Mouse (Mus musculus) midbrain, postnatal 0 days (tissue): ENCODE measurements around the gene Rapgef3. TPM values are rescaled to one million over a fixed set of nuclear protein-coding genes. Genes with fewer than 3 reads are reported as not detected.
A peak's percentile ranks its signal among the peaks of the same experiment; 100 is the strongest.

Experiments
- ATAC-seq: fragments of 200-750 bp; cut with Nextera tagmentation; 2 replicates; pipeline ENCODE4 v1.8.0; 2017; ENCODE audit warnings: moderate number of reproducible peaks, mild to moderate bottlenecking, moderate TSS enrichment, moderate library complexity; ENCODE audit not compliant: low FRiP score
- DNase-seq: peaks from one replicate; pipeline ENCODE4 v3.0.0-alpha.2; 2015; ENCODE audit warnings: low spot score
- H3K27ac ChIP-seq: fragments of 300-500 bp; sonication (generic); 2 replicates; pipeline ENCODE4 v1.5.1; 2014; ENCODE audit warnings: low read depth, mild to moderate bottlenecking, low read length, mixed read lengths
- H3K27me3 ChIP-seq: fragments of 300-500 bp; sonication (generic); 2 replicates; pipeline ENCODE4 v1.6.1; 2014; ENCODE audit warnings: low read length, control low read depth, mixed read lengths; ENCODE audit not compliant: insufficient read depth
- H3K36me3 ChIP-seq: fragments of 300-500 bp; sonication (generic); 2 replicates; pipeline ENCODE4 v1.6.1; 2014; ENCODE audit warnings: low read length, control low read depth, mixed read lengths; ENCODE audit not compliant: insufficient read depth
- H3K4me1 ChIP-seq: fragments of 300-500 bp; sonication (generic); 2 replicates; pipeline ENCODE4 v1.6.1; 2014; ENCODE audit warnings: mild to moderate bottlenecking, control low read depth, antibody characterized with exemption, low read length, mixed read lengths; ENCODE audit not compliant: insufficient read depth
- H3K4me2 ChIP-seq: fragments of 300-500 bp; sonication (generic); 2 replicates; pipeline ENCODE4 v1.6.1; 2014; ENCODE audit warnings: low read depth, mild to moderate bottlenecking, low read length, mixed read lengths; ENCODE audit not compliant: poor library complexity, severe bottlenecking
- H3K4me3 ChIP-seq: fragments of 300-500 bp; sonication (generic); 2 replicates; pipeline ENCODE4 v1.5.1; 2014; ENCODE audit warnings: low read depth, mild to moderate bottlenecking, low read length, moderate library complexity
- H3K9ac ChIP-seq: fragments of 300-500 bp; sonication (generic); replicated peaks from 2 replicates; pipeline ENCODE4 v1.6.1; 2014; ENCODE audit warnings: mild to moderate bottlenecking, low read length, moderate library complexity, mixed read lengths; ENCODE audit not compliant: poor library complexity, severe bottlenecking
- H3K9me3 ChIP-seq: fragments of 300-500 bp; sonication (generic); 2 replicates; pipeline ENCODE4 v1.6.1; 2016; ENCODE audit warnings: low read length, control low read depth
- CTCF ChIP-seq: IDR thresholded peaks from 2 replicates; pipeline ENCODE4 v1.5.1; 2016; ENCODE audit warnings: antibody characterized with exemption, mild to moderate bottlenecking
- WGBS: fragments of 180-500 bp; shearing (Covaris S2); extraction: QIAGEN DNeasy Blood & Tissue Kit; methylation state at CpG from one replicate; pipeline ENCODE4 v1.1.7; 2014; 5-methylcytosine and 5-hydroxymethylcytosine counted together
- polyA plus RNA-seq: library from polyadenylated mRNA; unstranded; fragments of >200 nt; fragmentation: Nextera tagmentation; extraction: Ambion mirVana; gene quantifications from 2 replicates; pipeline ENCODE4 v1.2.1, GENCODE M21; 2015
- total RNA-seq: library from RNA; depleted of rRNA; stranded (reverse); fragments of >200 nt; gene quantifications from 2 replicates; pipeline ENCODE4 v1.2.3, GENCODE M21; 2014

Gene Rapgef3
- total and polyA plus RNA-seq, 2 experiments from 2014 or later, result 16.5 to 34.9 TPM

DNA sequence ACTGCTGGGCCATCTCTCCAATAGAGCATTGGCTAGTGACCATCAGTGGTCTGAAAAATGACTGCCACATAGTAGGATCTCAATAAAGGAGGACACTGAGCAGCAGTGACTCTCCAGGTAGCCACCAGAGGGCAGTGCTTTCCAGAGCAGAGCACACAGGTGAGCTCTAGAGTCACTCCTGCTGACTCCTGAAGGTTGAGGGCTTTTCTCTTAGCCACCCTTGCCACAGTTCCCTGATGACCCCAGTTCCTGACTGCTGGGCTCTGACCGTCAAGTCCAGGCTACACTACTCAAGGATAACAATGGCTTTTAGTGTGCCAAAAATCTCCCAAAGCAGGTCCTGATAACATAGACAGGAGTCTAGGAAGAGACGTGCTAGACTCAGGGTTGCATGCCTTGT, 16.1 kb downstream of the Rapgef3 start:
- Histone ChIP-seq H3K4me3 (no peak overlapping the region), H3K4me1 (no peaks in the 10 kb centered on the region), H3K27ac (no peak overlapping the region), H3K4me2 (no peak overlapping the region), H3K9ac (no peak overlapping the region), H3K9me3 (no peaks in the 10 kb centered on the region), H3K36me3 (peaks cover 26% of the 10 kb centered on the region), H3K27me3 (no peaks in the 10 kb centered on the region)
- DNase-seq (no peak), ATAC-seq (no peak)
- 82% methylated on average over 2 of the region's 2 CpGs for WGBS
- peak; percentile 49 for TF ChIP-seq CTCF

GRCm38 (mm10) chr15:97750697-97751096, 17.1 kb downstream of the Rapgef3 start:
- 24% methylated on average over 12 of the region's 12 CpGs for WGBS
- no peak overlapping the region for H3K4me2 ChIP-seq
- peak; percentile 76 for ATAC-seq

GRCm38 (mm10) chr15:97749841-97750240, 17.9 kb downstream of the Rapgef3 start:
- Histone ChIP-seq H3K36me3 (peaks cover 28% of the 10 kb centered on the region), H3K27ac (no peak overlapping the region), H3K4me2 (no peak overlapping the region), H3K9me3 (no peaks in the 10 kb centered on the region), H3K9ac (no peak overlapping the region), H3K4me1 (no peaks in the 10 kb centered on the region), H3K27me3 (0 out of 2 replicates have a peak, but pooled peaks cover 4% of the 10 kb centered on the region), H3K4me3 (no peak overlapping the region)
- no peak for TF ChIP-seq CTCF
- WGBS, result 92% methylated on average over 13 of the region's 13 CpGs
- ATAC-seq (no peak), DNase-seq (no peak)

More at GRCm38 (mm10) chr15:97750697-97751096, 17.1 kb downstream of the Rapgef3 start:
- Histone ChIP-seq H3K4me1 (no peaks in the 10 kb centered on the region), H3K4me3 (no peak overlapping the region), H3K36me3 (peaks cover 23% of the 10 kb centered on the region), H3K27ac (peak overlapping the region; percentile 7; the same call in 1 of the 2 replicates), H3K27me3 (0 out of 2 replicates have a peak, but pooled peaks cover 4% of the 10 kb centered on the region), H3K9me3 (no peaks in the 10 kb centered on the region), H3K9ac (no peak overlapping the region)
- TF ChIP-seq CTCF, result no peak
- DNase-seq, result peak; percentile 93

DNA sequence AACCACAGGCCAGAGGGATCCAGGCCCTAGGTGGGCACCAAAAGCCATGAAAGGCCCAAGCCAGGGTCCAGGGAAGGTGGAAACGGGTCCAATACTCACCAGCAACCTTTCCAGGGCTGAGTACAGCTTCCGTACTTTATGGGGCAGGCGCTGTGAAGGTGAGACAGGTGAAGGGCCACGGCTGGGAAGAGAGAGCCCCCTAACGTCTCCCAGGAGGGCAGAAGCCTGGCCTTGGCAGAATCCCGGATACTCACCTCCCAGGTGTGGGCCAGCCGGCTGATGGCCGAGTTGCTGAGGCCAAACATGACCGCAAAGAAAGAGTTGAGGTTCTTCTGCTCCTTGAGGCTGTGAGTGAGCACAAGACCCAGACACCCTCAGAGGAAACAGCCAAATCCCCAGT, 18.4 kb downstream of the Rapgef3 start:
- Histone ChIP-seq H3K4me3 (no peak overlapping the region), H3K27ac (no peak overlapping the region), H3K4me2 (no peak overlapping the region), H3K27me3 (0 out of 2 replicates have a peak, but pooled peaks cover 4% of the 10 kb centered on the region), H3K9ac (no peak overlapping the region), H3K4me1 (no peaks in the 10 kb centered on the region), H3K36me3 (peaks cover 28% of the 10 kb centered on the region), H3K9me3 (no peaks in the 10 kb centered on the region)
- no peak for TF ChIP-seq CTCF
- ATAC-seq, result no peak
- DNase-seq, result no peak
- 91% methylated on average over 9 of the region's 9 CpGs for WGBS

DNA sequence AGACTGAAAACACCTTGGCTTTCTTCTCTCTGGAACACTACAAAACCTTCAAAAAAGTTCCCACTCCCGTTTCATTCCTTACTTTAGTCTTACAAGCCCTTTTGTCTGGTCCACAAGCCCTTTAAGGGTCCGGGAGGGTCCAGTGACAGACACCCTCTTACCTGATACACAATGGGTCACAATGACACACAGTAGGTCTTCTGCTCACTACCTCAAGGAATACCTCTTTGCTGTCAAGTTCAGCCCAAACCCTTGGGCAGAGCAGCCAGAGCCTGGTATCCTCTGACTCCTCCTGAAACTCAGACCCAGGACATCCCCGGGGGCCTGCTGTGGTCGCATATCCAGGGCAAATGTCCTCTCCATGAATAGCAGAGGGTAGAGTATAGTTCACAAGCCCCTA, 18.8 kb downstream of the Rapgef3 start:
- DNase-seq (no peak), ATAC-seq (no peak)
- H3K4me1 ChIP-seq, result no peaks in the 10 kb centered on the region
- H3K9me3 ChIP-seq, result no peaks in the 10 kb centered on the region
- peaks cover 28% of the 10 kb centered on the region for H3K36me3 ChIP-seq
- no peak overlapping the region for H3K9ac ChIP-seq
- no peak for TF ChIP-seq CTCF
- no peak overlapping the region for H3K27ac ChIP-seq
- no peak overlapping the region for H3K4me3 ChIP-seq
- H3K4me2 ChIP-seq, result no peak overlapping the region
- 84% methylated on average over 4 of the region's 4 CpGs for WGBS
- 0 out of 2 replicates have a peak, but pooled peaks cover 4% of the 10 kb centered on the region for H3K27me3 ChIP-seq

DNA sequence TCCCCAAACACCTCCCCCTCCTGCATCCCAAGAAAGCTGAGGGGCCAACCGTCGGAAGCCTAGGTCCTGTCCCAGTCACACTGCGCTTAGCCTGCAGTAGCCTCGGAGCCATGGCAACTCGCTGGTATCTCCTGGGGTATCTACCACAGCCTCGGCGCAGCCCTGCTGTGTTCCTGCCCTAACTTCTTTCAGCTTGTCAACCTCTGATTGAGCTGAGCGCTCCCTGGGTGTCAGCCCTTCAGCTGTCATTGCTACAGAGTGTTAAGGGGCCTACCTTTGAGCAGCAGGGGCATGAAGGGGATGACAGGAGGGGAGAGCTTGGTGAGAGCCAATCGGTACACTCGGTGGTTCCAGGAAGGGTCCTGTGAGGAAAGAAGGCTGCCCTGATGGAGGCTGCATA, 19.5 kb downstream of the Rapgef3 start:
- TF ChIP-seq CTCF, result no peak
- Histone ChIP-seq H3K9ac (no peak overlapping the region), H3K4me1 (no peaks in the 10 kb centered on the region), H3K4me2 (no peak overlapping the region), H3K4me3 (no peak overlapping the region), H3K27me3 (0 out of 2 replicates have a peak, but pooled peaks cover 4% of the 10 kb centered on the region), H3K27ac (no peak overlapping the region), H3K9me3 (no peaks in the 10 kb centered on the region), H3K36me3 (peaks cover 30% of the 10 kb centered on the region)
- DNase-seq, result no peak
- ATAC-seq, result no peak
- 25% methylated on average over 10 of the region's 10 CpGs for WGBS
